Mouse (Mus musculus) embryonic fibroblast, embryonic 13.5 days (primary cell): ENCODE data around the gene Olfr701. TPM values are rescaled to one million over a fixed set of nuclear protein-coding genes. Genes with fewer than 3 reads are reported as not detected.

ENCODE experiments used
- H3K27ac ChIP-seq: 2 replicates; pipeline ENCODE4 v1.5.1; 2012; ENCODE audit warnings: low read length, control low read depth, inconsistent platforms; ENCODE audit not compliant: insufficient read depth
- H3K4me1 ChIP-seq: 2 replicates; pipeline ENCODE4 v1.6.1; 2011; ENCODE audit warnings: low read length; ENCODE audit not compliant: control insufficient read depth, insufficient read depth
- H3K4me3 ChIP-seq: 2 replicates; pipeline ENCODE4 v1.5.1; 2011; ENCODE audit warnings: mild to moderate bottlenecking, control low read depth, low read length; ENCODE audit not compliant: insufficient read depth
- CTCF ChIP-seq: IDR thresholded peaks from 2 replicates; pipeline ENCODE4 v1.5.1; 2011; ENCODE audit warnings: mild to moderate bottlenecking, control low read depth, low read length, moderate library complexity, borderline replicate concordance; ENCODE audit not compliant: insufficient read depth
- POLR2A ChIP-seq: IDR thresholded peaks from 2 replicates; pipeline ENCODE4 v1.6.1; 2011; ENCODE audit warnings: low read depth, mild to moderate bottlenecking, control low read depth, low read length, moderate library complexity
- polyA plus RNA-seq: library from polyadenylated mRNA; stranded (reverse); fragments of >200 nt; gene quantifications from 2 replicates; pipeline ENCODE4 v1.2.4, GENCODE M21; 2011; ENCODE audit warnings: low read depth; ENCODE audit not compliant: missing spikeins, insufficient read length

The Olfr701 gene
- not detected in 2 replicates for polyA plus RNA-seq

GRCm38 (mm10) chr7:106813829-106814228 is at the start of gene Olfr701:
TSS of gene Olfr701 (plus strand) at chr7:106814129.
- H3K4me1 ChIP-seq = no peaks in the 10 kb centered on the region
- no peak within 1 kb of the TSS for H3K27ac ChIP-seq
- no peak within 1 kb of the TSS for H3K4me3 ChIP-seq
- no peak for TF ChIP-seq CTCF
- TF ChIP-seq POLR2A = no peak

GRCm38 (mm10) chr7:106788330-106788729 is 25.6 kb upstream of the Olfr701 start:
- Histone ChIP-seq H3K27ac (no peak overlapping the region), H3K4me3 (no peak overlapping the region), H3K4me1 (no peaks in the 10 kb centered on the region)
- TF ChIP-seq POLR2A (no peak), CTCF (no peak)

GRCm38 (mm10) chr7:106793098-106793497 is 20.8 kb upstream of the Olfr701 start, which contains the start of gene Olfr699:
TSS of gene Olfr699 (minus strand) at chr7:106793198.
- no peaks in the 10 kb centered on the region for H3K4me1 ChIP-seq
- TF ChIP-seq CTCF (no peak), POLR2A (no peak)

DNA sequence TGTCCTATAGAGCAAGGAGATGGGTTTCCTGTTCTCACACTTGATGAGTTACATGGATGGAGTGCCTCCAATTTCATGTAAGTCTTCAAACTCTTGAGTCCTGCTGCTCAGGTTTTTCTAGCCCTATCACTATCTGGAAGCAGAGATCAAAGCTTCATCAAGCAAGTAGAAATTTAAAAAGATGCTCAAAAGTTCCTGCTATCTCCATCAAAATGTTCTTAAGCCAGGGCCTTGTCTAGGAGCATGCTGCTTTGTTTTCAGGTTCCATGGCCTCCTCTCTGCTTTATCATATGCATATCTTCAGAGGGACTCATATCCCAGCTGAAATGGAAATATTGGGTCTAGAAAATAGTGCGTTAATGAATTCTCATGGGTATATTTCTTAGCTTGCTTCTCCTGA is 5.2 kb upstream of the Olfr701 start, which contains the start of gene Olfr700:
Olfr700 (minus strand) TSS at position 101 of the 400 bp plus-strand sequence.
- no peak within 1 kb of the TSS for H3K4me3 ChIP-seq
- TF ChIP-seq CTCF (no peak), POLR2A (no peak)
- H3K27ac ChIP-seq = no peak within 1 kb of the TSS
- no peaks in the 10 kb centered on the region for H3K4me1 ChIP-seq

More at GRCm38 (mm10) chr7:106793098-106793497, 20.8 kb upstream of the Olfr701 start, which contains the start of gene Olfr699:
- H3K27ac ChIP-seq = no peak within 1 kb of the TSS
- H3K4me3 ChIP-seq = no peak within 1 kb of the TSS

DNA sequence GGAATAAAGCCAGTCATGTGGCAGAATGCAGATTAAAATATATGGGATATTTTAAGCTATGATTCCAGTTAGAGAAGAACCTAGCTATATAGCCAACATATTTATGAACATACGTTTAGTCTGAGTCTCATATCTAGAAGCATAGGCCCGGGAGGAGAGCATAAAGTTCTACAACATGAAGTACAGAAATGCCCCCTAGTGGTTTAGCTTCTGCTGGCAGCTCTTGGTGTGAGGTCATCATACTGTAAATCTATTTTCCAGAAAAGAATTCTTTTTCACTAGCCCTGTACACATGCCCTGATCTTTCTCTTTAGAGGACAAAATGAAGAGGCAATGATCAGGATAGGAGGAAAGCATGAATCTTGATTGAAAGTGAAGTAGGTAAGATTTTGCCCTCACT is 1.8 kb downstream of the Olfr701 start:
- TF ChIP-seq POLR2A (no peak), CTCF (no peak)
- Histone ChIP-seq H3K4me3 (no peak overlapping the region), H3K27ac (no peak overlapping the region)

DNA sequence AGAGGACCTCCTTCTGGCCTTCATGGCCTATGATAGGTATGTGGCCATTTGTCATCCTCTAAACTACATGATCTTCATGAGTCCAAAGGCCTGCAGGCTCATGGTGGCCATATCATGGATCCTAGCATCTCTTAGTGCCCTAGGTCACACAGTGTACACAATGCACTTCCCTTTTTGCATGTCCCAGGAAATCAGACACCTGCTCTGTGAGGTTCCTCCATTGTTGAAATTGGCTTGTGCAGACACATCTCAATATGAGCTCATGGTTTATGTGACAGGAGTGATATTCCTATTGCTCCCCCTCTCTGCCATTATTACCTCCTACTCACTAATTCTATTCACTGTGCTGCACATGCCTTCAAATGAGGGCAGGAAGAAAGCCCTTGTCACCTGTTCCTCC is 4.5 kb downstream of the Olfr701 start:
- no peak overlapping the region for H3K27ac ChIP-seq
- H3K4me1 ChIP-seq = no peaks in the 10 kb centered on the region
- TF ChIP-seq CTCF (no peak), POLR2A (no peak)
- H3K4me3 ChIP-seq = no peak overlapping the region

More for the DNA sequence above, 1.8 kb downstream of the Olfr701 start:
- H3K4me1 ChIP-seq = no peaks in the 10 kb centered on the region

DNA sequence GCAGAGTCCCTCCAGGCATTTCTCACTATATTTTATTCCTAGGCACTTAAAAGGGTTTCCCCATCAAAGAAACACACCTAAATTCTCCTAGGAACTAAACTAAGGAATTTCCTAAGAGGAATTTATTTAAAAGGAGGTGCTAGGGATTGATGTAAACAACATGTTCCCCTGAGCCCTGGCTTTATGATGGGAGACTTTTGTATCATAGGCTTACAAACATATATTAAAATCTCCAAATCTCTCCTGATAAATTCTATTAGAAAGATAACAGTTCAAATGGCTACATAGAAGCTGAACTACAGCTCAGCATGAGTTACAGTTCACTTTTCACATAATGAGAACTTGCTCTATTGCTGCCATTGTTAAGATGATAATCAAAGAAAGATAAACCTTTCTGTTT is 19.9 kb downstream of the Olfr701 start, which contains the start of gene Olfr702:
Olfr702 (minus strand) TSS at position 101 of the 400 bp plus-strand sequence.
- Histone ChIP-seq H3K4me1 (no peaks in the 10 kb centered on the region), H3K27ac (no peak within 1 kb of the TSS), H3K4me3 (no peak within 1 kb of the TSS)
- no peak for TF ChIP-seq POLR2A
- TF ChIP-seq CTCF = no peak

DNA sequence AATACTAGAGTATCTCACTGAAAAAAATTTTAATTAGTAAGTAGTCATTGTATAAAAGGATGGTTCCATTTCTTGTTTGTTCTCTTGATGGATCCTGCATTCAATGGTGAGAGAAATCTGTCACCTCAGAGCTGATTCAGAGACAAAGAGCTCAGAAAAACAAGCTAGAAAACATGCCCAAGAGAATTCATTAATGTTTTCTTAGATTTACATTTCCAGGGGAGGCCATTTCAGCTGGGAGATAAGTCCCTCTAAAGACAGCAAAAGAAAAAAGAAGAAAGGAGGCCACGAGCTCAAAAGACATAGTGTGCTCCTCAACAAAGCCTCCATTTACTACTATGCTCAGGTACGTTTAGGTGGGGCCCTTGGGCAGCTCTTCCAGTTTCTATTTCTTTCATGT is 29.1 kb downstream of the Olfr701 start, which contains the start of gene Olfr703:
Olfr703 (plus strand) TSS at position 301 of the 400 bp plus-strand sequence.
- Histone ChIP-seq H3K4me3 (no peak within 1 kb of the TSS), H3K27ac (no peak within 1 kb of the TSS), H3K4me1 (no peaks in the 10 kb centered on the region)
- TF ChIP-seq POLR2A = no peak
- no peak for TF ChIP-seq CTCF

- TF ChIP-seq CTCF (no peak), POLR2A (no peak)
- Histone ChIP-seq H3K4me1 (no peaks in the 10 kb centered on the region), H3K27ac (no peak within 1 kb of the TSS), H3K4me3 (no peak within 1 kb of the TSS)
Observed at GRCm38 (mm10) chr7:106862885-106863284, 49.0 kb downstream of the Olfr701 start, which contains the start of gene Olfr704. TSS of gene Olfr704 (plus strand) at chr7:106863185.

Other genes with a start within 250 kb of the Olfr701 start
- not detected in 2 replicates for gene Olfr693, start 133.5 kb upstream of the Olfr701 start, polyA plus RNA-seq
- not detected in 2 replicates for gene Olfr694, start 122.3 kb upstream of the Olfr701 start, polyA plus RNA-seq
- not detected in 2 replicates for gene Olfr695, start 97.7 kb upstream of the Olfr701 start, polyA plus RNA-seq
- not detected in 2 replicates for gene Olfr697, start 71.7 kb upstream of the Olfr701 start, polyA plus RNA-seq
- gene Olfr698, start 58.7 kb upstream of the Olfr701 start, polyA plus RNA-seq = not detected in 2 replicates
- not detected in 2 replicates for gene Olfr699, start 20.9 kb upstream of the Olfr701 start, polyA plus RNA-seq
- not detected in 2 replicates for gene Olfr700, start 5.3 kb upstream of the Olfr701 start, polyA plus RNA-seq
- gene Olfr702, start 19.8 kb downstream of the Olfr701 start, polyA plus RNA-seq = not detected in 2 replicates
- gene Olfr703, start 29.2 kb downstream of the Olfr701 start, polyA plus RNA-seq = not detected in 2 replicates
- not detected in 2 replicates for gene Olfr704, start 49.1 kb downstream of the Olfr701 start, polyA plus RNA-seq
- gene Olfr705, start 62.8 kb downstream of the Olfr701 start, polyA plus RNA-seq = not detected in 2 replicates
- not detected in 2 replicates for gene Olfr706, start 74.0 kb downstream of the Olfr701 start, polyA plus RNA-seq
- not detected in 2 replicates for gene Olfr707, start 87.1 kb downstream of the Olfr701 start, polyA plus RNA-seq
- gene Olfr1532-ps1, start 93.9 kb downstream of the Olfr701 start, polyA plus RNA-seq = not detected in 2 replicates
- gene Olfr709-ps1, start 118.1 kb downstream of the Olfr701 start, polyA plus RNA-seq = not detected in 2 replicates
- not detected in 2 replicates for gene Olfr710, start 134.2 kb downstream of the Olfr701 start, polyA plus RNA-seq
- not detected in 2 replicates for gene Olfr6, start 149.8 kb downstream of the Olfr701 start, polyA plus RNA-seq
- gene Olfr711, start 161.3 kb downstream of the Olfr701 start, polyA plus RNA-seq = not detected in 2 replicates
- not detected in 2 replicates for gene Olfr2, start 191.9 kb downstream of the Olfr701 start, polyA plus RNA-seq
- not detected in 2 replicates for gene Olfr713, start 217.0 kb downstream of the Olfr701 start, polyA plus RNA-seq